Mouse (Mus musculus) fat pad, adult 2 months (tissue): ENCODE results near the gene Gm49510.
A peak's percentile ranks its signal among the peaks of the same experiment; 100 is the strongest.

ENCODE experiments used
- DNase-seq: peaks from one replicate; pipeline ENCODE4 v3.0.0-alpha.2; 2011; ENCODE audit warnings: low read depth, low spot score; ENCODE audit errors: extremely low read depth

Gene Gm49510

GRCm38 (mm10) chr15:78940325-78940724 is 40.9 kb downstream of the Gm49510 start:
- no peak for DNase-seq

- no peak for DNase-seq
Observed at GRCm38 (mm10) chr15:78942663-78943062, 43.2 kb downstream of the Gm49510 start.

- DNase-seq: no peak
Observed at GRCm38 (mm10) chr15:78946232-78946631, 46.8 kb downstream of the Gm49510 start.

- peak; percentile 55 for DNase-seq
Observed at GRCm38 (mm10) chr15:78947657-78948056, 48.2 kb downstream of the Gm49510 start, which contains the start of gene Triobp. Gene Triobp, plus strand, starts transcription at chr15:78947724.

GRCm38 (mm10) chr15:78948152-78948725 is 48.8 kb downstream of the Gm49510 start:
- DNase-seq: no peak

- DNase-seq: no peak
Observed at GRCm38 (mm10) chr15:78948883-78949282, 49.4 kb downstream of the Gm49510 start.

- no peak for DNase-seq
Observed at GRCm38 (mm10) chr15:78955663-78956062, 56.2 kb downstream of the Gm49510 start.

GRCm38 (mm10) chr15:78956351-78956750 is 56.9 kb downstream of the Gm49510 start:
- no peak for DNase-seq

- DNase-seq: no peak
Observed at GRCm38 (mm10) chr15:78957021-78957420, 57.6 kb downstream of the Gm49510 start.

GRCm38 (mm10) chr15:78959537-78959936 is 60.1 kb downstream of the Gm49510 start:
- no peak for DNase-seq

GRCm38 (mm10) chr15:78960088-78960487 is 60.6 kb downstream of the Gm49510 start:
- no peak for DNase-seq

- DNase-seq: no peak
Observed at GRCm38 (mm10) chr15:78962885-78963284, 63.4 kb downstream of the Gm49510 start.
